9 mouse cellular contexts compared by ENCODE assay signal in genomic region chr3:83053758-83054157, GRCm38 (mm10). TPM values are rescaled to one million over a fixed set of nuclear protein-coding genes. Genes with fewer than 3 reads are reported as not detected.
A peak's percentile ranks its signal among the peaks of the same experiment; 100 is the strongest.
DNase-seq lines count a peak whose midpoint lies in the region; ATAC-seq lines count a peak whose summit lies in the region.
"Had no signal": no experiment of that assay in that cellular context is flagged by ENCODE, and none has a peak within 500 bp of the region (broad histone marks: within the 10 kb centered on the region; RNA-seq: fewer than 3 reads in every experiment).

No protein-coding gene starts in this region.

- DNase-seq in heart, adult 18-20 months = peak; percentile 12 to 57
- no peak for DNase-seq in heart, adult 8-10 months (ENCODE audit: low spot score)
- peak; percentile 39 to 40 for DNase-seq in B cell, adult 2 months
- DNase-seq in adrenal gland, postnatal 25 days = peak; percentile 12
- DNase-seq in left cerebral cortex, postnatal 14 days (ENCODE audit: low spot score in 2 of 2) = peak; percentile 46 to 49
- DNase-seq in retina, adult 2 months (ENCODE audit: low read depth, low spot score) = peak; percentile 15
- DNase-seq in spleen, adult 12 weeks (ENCODE audit: low spot score) = no peak

- no peak overlapping the region for H3K27ac ChIP-seq in heart, embryonic 12.5 days (ENCODE audit: poor library complexity, severe bottlenecking)
- H3K27ac ChIP-seq: embryonic facial prominence, embryonic 12.5 days had no signal

- H3K27me3 ChIP-seq in heart, embryonic 12.5 days (replicated peaks) = no peaks in the 10 kb centered on the region
- H3K27me3 ChIP-seq: embryonic facial prominence, embryonic 12.5 days had no signal

- H3K9ac ChIP-seq in heart, embryonic 12.5 days = no peak overlapping the region
- H3K9ac ChIP-seq: embryonic facial prominence, embryonic 12.5 days had no signal

- intact Hi-C loops in left cerebral cortex, postnatal 14 days (cut with DNase I) = loop anchor here (1.0 to 2.0 kb wide), 3 partner anchors 51 to 177 kb away; partner anchors contain the start of gene Rbm46

- peak overlapping the region; percentile 22; the same call in 1 of the 2 replicates for H3K4me2 ChIP-seq in heart, embryonic 12.5 days
- H3K4me2 ChIP-seq: embryonic facial prominence, embryonic 12.5 days had no signal

- no peak for ATAC-seq in heart, embryonic 12.5 days (ENCODE audit: insufficient number of reproducible peaks, low FRiP score)

- H3K36me3 ChIP-seq in heart, embryonic 12.5 days = peaks cover 16% of the 10 kb centered on the region

- H3K4me1 ChIP-seq in heart, embryonic 12.5 days (replicated peaks) = peaks cover 9% of the 10 kb centered on the region

- H3K4me3 ChIP-seq in heart, embryonic 12.5 days = no peak overlapping the region
- H3K4me3 ChIP-seq: embryonic facial prominence, embryonic 12.5 days had no signal

- 30% methylated on average over 10 of the region's 10 CpGs for WGBS in heart, embryonic 12.5 days

- H3K9me3 ChIP-seq in heart, embryonic 12.5 days (replicated peaks) = no peaks in the 10 kb centered on the region
- H3K9me3 ChIP-seq: embryonic facial prominence, embryonic 12.5 days had no signal

RNA-seq across cellular contexts. Expression of gene Plrg1, which starts 1.6 kb away (rescaled TPM):
- total RNA-seq in heart, adult 18-20 months (2021) = 10 to 100 TPM; 26.8 to 29.4 TPM
- total RNA-seq in heart, adult 8-10 months (2022) = 10 to 100 TPM; 23.9 to 29.4 (median 27.7) TPM
- total RNA-seq in adrenal gland, postnatal 25 days (2021) = 50.1 and 51.6 TPM in 2 replicates
- polyA plus RNA-seq in heart, embryonic 12.5 days (2016; fragmentation: Nextera tagmentation; extraction: Ambion mirVana) = 59.3 and 60.3 TPM in 2 replicates
- 10 to 100 TPM; 38.8 to 39.9 TPM for total RNA-seq in left cerebral cortex, postnatal 14 days (2021)

RNA-seq across cellular contexts. Expression of gene Fgb, which starts 4.1 kb away (rescaled TPM):
- total RNA-seq in heart, adult 18-20 months (2021) = not detected
- total RNA-seq in heart, adult 8-10 months (2022) = not detected
- 17.5 TPM in 1 of 2 replicates, not detected in the other for total RNA-seq in adrenal gland, postnatal 25 days (2021)
- polyA plus RNA-seq in heart, embryonic 12.5 days (2016; fragmentation: Nextera tagmentation; extraction: Ambion mirVana) = 0.39 and 2.2 TPM in 2 replicates
- not detected for total RNA-seq in left cerebral cortex, postnatal 14 days (2021)

RNA-seq across cellular contexts. Expression of gene Fga, which starts 27.9 kb away (rescaled TPM):
- not detected for total RNA-seq in heart, adult 18-20 months (2021)
- total RNA-seq in heart, adult 8-10 months (2022) = not detected
- 0.18 and 34.4 TPM in 2 replicates for total RNA-seq in adrenal gland, postnatal 25 days (2021)
- 0.67 and 3.9 TPM in 2 replicates for polyA plus RNA-seq in heart, embryonic 12.5 days (2016; fragmentation: Nextera tagmentation; extraction: Ambion mirVana)
- not detected for total RNA-seq in left cerebral cortex, postnatal 14 days (2021)

RNA-seq across cellular contexts. Expression of gene Fgg, which starts 46.2 kb away (rescaled TPM):
- total RNA-seq in heart, adult 18-20 months (2021) = not detected
- under 1 TPM in 1 of 4 experiments, not detected in 3; 0.19 TPM for total RNA-seq in heart, adult 8-10 months (2022)
- 0.24 and 23.1 TPM in 2 replicates for total RNA-seq in adrenal gland, postnatal 25 days (2021)
- polyA plus RNA-seq in heart, embryonic 12.5 days (2016; fragmentation: Nextera tagmentation; extraction: Ambion mirVana) = 0.32 and 3.1 TPM in 2 replicates
- not detected for total RNA-seq in left cerebral cortex, postnatal 14 days (2021)

Comparison
In these comparisons a context has a peak if more than half of its experiments do, and no peak if none do; other contexts are left out.
1. DNase-seq: peak in heart, adult 18-20 months (2 of 2), B cell, adult 2 months (2 of 2), adrenal gland, postnatal 25 days (single experiment), left cerebral cortex, postnatal 14 days (2 of 2) and retina, adult 2 months (single experiment); none in heart, adult 8-10 months (single experiment) and spleen, adult 12 weeks (single experiment).